Mouse (Mus musculus) cerebellum, adult 2 months (tissue): ENCODE data around the gene Fam184a. TPM values are rescaled to one million over a fixed set of nuclear protein-coding genes. Genes with fewer than 3 reads are reported as not detected.
A peak's percentile ranks its signal among the peaks of the same experiment; 100 is the strongest.

Experiments
- DNase-seq, 2 experiments: peaks; one replicate each; pipeline ENCODE4 v3.0.0; 2021
- H3K27ac ChIP-seq: fragments of 200-500 bp; 2 replicates; pipeline ENCODE4 v1.5.1; 2012; ENCODE audit warnings: low read length, control low read depth, inconsistent platforms; ENCODE audit not compliant: insufficient read depth
- H3K27me3 ChIP-seq: fragments of 200-500 bp; 2 replicates; pipeline ENCODE4 v1.6.1; 2012; ENCODE audit warnings: inconsistent platforms, mild to moderate bottlenecking, low read length, moderate library complexity; ENCODE audit not compliant: control insufficient read depth, insufficient read depth
- H3K4me1 ChIP-seq: fragments of 200-500 bp; 2 replicates; pipeline ENCODE4 v1.6.1; 2011; ENCODE audit warnings: low read length; ENCODE audit not compliant: control insufficient read depth, insufficient read depth
- H3K4me3 ChIP-seq: fragments of 200-500 bp; replicated peaks from 2 replicates; pipeline ENCODE3; 2011; ENCODE audit warnings: mild to moderate bottlenecking, low read depth, low read length, control low read depth; ENCODE audit not compliant: insufficient read depth
- CTCF ChIP-seq: fragments of 200-500 bp; IDR thresholded peaks from 2 replicates; pipeline ENCODE4 v1.5.1; 2011; ENCODE audit warnings: low read depth, mild to moderate bottlenecking, control low read depth, low read length, moderate library complexity, borderline replicate concordance; ENCODE audit not compliant: insufficient read depth
- POLR2A ChIP-seq: fragments of 200-500 bp; IDR thresholded peaks from 2 replicates; pipeline ENCODE4 v1.6.1; 2011; ENCODE audit warnings: low read length, control low read depth, borderline replicate concordance; ENCODE audit not compliant: insufficient read depth
- WGBS: fragments of 180-500 bp; shearing (Covaris S2); methylation state at CpG from one replicate; pipeline ENCODE4 v1.1.7; 2018; 5-methylcytosine and 5-hydroxymethylcytosine counted together
- polyA plus RNA-seq: library from polyadenylated mRNA; depleted of rRNA; stranded (reverse); fragments of >200 nt; gene quantifications from 2 replicates; pipeline ENCODE4 v1.2.3, GENCODE M21; 2012; rRNA removed

Gene Fam184a
- 30.3 and 31.5 TPM in 2 replicates for polyA plus RNA-seq

GRCm38 (mm10) chr10:53750955-53751652 lies at the start of gene Fam184a:
Gene Fam184a, minus strand, starts transcription at chr10:53751123.
- peak; percentile 95 for DNase-seq
- no peak for TF ChIP-seq CTCF
- peak; percentile 74 for TF ChIP-seq POLR2A
- Histone ChIP-seq H3K27me3 (no peaks in the 10 kb centered on the region), H3K4me3 (peak within 1 kb of the TSS; percentile 77), H3K4me1 (peaks cover 5% of the 10 kb centered on the region; the same call in 1 of the 2 replicates), H3K27ac (peak within 1 kb of the TSS; percentile 61)
- WGBS, result under 1% methylated on average over 59 of the region's 71 CpGs

GRCm38 (mm10) chr10:53796258-53796581 lies 45.3 kb upstream of the Fam184a start:
- H3K4me1 ChIP-seq, result no peaks in the 10 kb centered on the region
- no peak overlapping the region for H3K27ac ChIP-seq
- H3K27me3 ChIP-seq, result no peaks in the 10 kb centered on the region
- no peak overlapping the region for H3K4me3 ChIP-seq
- no peak for DNase-seq
- 91% methylated on average over 1 of the region's 1 CpGs for WGBS
- TF ChIP-seq CTCF, result no peak
- no peak for TF ChIP-seq POLR2A

DNA sequence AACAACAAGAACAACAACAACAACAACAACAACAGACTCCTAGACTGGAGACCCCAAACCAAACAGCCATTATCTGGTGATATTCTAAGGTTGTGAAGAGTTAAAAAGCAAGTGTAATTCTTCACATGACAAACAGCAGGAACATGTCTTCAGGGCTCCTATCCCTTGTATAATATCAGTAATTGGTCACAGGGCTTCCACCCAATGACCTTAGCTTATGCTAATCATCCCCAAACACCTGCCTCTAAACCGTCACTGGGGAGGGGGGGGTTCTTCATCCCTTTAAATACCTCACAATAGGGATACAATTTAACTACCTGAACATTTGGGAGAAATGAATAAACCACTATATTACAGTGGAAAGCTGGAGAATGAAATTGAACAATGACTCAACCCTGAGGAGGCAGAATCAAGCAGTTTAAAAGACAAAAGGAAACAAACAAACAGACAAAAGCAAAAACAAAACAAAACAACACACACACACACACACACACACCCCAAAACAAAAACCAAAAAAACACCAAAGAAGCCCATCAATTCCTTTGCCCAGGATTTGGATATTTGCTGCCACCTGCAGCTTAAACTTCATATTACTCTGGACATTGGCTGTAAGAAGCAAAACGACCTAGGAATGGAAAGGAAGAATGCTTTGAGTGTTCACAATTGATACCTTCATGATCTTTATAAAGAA lies 44.8 kb upstream of the Fam184a start:
- Histone ChIP-seq H3K4me1 (no peaks in the 10 kb centered on the region), H3K27ac (no peak overlapping the region), H3K4me3 (no peak overlapping the region), H3K27me3 (no peaks in the 10 kb centered on the region)
- 4% methylated on average over 2 of the region's 2 CpGs for WGBS
- peak; percentile 32 to 44 for DNase-seq
- TF ChIP-seq POLR2A (no peak), CTCF (peak; percentile 29; the same call in 1 of the 2 replicates)

DNA sequence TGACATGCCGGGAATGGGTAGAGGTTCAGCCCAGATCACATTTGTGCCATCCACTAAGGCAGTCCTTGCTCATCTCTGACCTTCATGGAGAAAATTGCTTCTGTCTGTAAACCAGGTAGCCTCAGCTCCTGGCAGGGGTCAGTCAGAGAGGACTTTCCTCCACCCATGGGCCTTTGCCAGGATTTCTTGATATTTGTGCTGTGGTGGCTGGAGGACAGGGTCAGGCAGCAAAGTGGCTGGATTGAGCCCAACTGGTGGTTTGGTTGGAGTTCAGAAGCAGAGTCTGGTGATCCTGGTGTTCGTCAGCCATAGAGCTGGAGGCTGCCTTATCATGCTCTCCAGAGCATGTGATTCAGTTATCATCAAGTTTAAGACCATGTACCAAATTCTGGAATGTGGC lies 40.4 kb upstream of the Fam184a start:
- TF ChIP-seq CTCF (no peak), POLR2A (no peak)

DNA sequence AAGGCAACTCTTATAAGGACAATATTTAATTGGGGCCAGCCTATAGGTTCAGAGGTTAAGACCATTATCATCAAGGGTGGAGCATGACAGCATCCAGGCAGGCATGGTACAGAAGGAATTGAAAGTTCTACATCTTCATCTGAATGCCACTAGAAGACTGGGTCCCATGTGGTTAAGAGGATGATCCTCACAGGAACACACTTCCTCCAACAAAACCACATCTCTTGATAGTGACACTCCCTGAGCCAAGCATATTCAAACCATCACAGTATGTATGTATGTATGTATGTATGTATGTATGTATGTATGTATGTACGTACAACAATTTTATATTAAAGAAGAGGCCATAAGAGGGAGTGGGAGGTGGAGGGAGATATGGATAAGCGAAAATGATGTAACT lies 25.7 kb upstream of the Fam184a start:
- Histone ChIP-seq H3K4me1 (no peaks in the 10 kb centered on the region), H3K4me3 (no peak overlapping the region), H3K27me3 (no peaks in the 10 kb centered on the region), H3K27ac (no peak overlapping the region)
- WGBS, result 92% methylated on average over 2 of the region's 2 CpGs
- DNase-seq, result no peak
- TF ChIP-seq POLR2A (no peak), CTCF (no peak)

More for the DNA sequence above, 40.4 kb upstream of the Fam184a start:
- no peaks in the 10 kb centered on the region for H3K27me3 ChIP-seq
- no peak overlapping the region for H3K27ac ChIP-seq
- WGBS, result 79% methylated on average over 2 of the region's 2 CpGs
- DNase-seq, result no peak
- no peaks in the 10 kb centered on the region for H3K4me1 ChIP-seq
- H3K4me3 ChIP-seq, result no peak overlapping the region

DNA sequence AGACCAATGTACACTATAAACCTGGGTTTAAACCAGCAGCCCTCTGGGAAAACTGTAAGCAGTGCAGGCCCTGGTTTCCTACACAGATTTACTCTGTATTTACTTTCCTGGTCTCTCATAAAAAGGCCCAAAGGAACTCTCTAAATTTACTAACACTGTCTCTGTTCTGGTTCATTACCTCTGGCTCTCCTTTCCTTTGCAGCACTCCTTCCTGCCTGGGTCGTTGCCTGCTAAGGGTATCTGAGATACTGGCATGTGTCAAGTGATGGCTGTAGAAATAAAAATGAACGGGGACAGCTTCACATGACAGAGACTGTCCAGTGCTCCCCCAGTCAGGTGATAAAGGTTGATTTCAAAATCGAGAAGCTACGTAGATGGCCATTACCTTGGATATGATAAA lies 21.8 kb upstream of the Fam184a start:
- WGBS, result 77% methylated on average over 4 of the region's 4 CpGs
- no peak overlapping the region for H3K4me3 ChIP-seq
- H3K27me3 ChIP-seq, result no peaks in the 10 kb centered on the region
- TF ChIP-seq CTCF (no peak), POLR2A (no peak)
- H3K4me1 ChIP-seq, result no peaks in the 10 kb centered on the region
- H3K27ac ChIP-seq, result no peak overlapping the region
- no peak for DNase-seq

GRCm38 (mm10) chr10:53771480-53771879 lies 20.6 kb upstream of the Fam184a start:
- no peak for DNase-seq
- TF ChIP-seq POLR2A (no peak), CTCF (no peak)
- Histone ChIP-seq H3K4me3 (no peak overlapping the region), H3K4me1 (no peaks in the 10 kb centered on the region), H3K27ac (no peak overlapping the region), H3K27me3 (no peaks in the 10 kb centered on the region)
- WGBS, result 79% methylated on average over 2 of the region's 2 CpGs

DNA sequence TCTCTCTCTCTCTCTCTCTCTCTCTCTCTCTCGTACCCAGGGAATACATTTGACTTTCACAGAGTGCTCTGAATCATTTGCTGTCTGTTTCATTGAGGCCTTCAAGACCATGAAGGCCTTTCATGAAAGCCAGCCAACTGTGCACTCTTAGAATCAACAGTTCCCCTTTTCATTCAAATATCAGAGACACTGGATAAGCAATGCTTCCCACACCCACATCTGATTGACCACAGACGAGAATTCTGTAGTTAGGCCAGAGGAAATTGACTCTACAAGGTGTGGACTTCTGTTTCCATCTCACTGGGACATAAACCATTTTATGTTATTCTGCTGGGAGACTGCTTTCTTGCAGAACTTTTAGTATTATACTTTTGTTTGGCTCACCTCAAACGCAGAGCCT lies 17.8 kb upstream of the Fam184a start:
- Histone ChIP-seq H3K27ac (no peak overlapping the region), H3K27me3 (no peaks in the 10 kb centered on the region), H3K4me3 (no peak overlapping the region), H3K4me1 (no peaks in the 10 kb centered on the region)
- 64% methylated on average over 3 of the region's 3 CpGs for WGBS
- no peak for DNase-seq
- TF ChIP-seq POLR2A (no peak), CTCF (no peak)
